19 mouse cellular contexts compared by ENCODE assay signal in genomic region chr2:174198406-174198971, GRCm38 (mm10).
DNase-seq lines count a peak whose midpoint lies in the region; ATAC-seq and TF ChIP-seq lines count a peak whose summit lies in the region.
"Had no signal": no experiment of that assay in that cellular context is flagged by ENCODE, and none has a peak within 500 bp of the region (broad histone marks: within the 10 kb centered on the region; RNA-seq: fewer than 3 reads in every experiment).

No protein-coding gene starts in this region.

- no peaks in the 10 kb centered on the region for H3K27me3 ChIP-seq in cerebellum, adult 2 months (ENCODE audit: control insufficient read depth, insufficient read depth, low read length)
- H3K27me3 ChIP-seq: forebrain, embryonic 15.5 days; heart, embryonic 13.5 days; limb, embryonic 15.5 days; neural tube, embryonic 15.5 days had no signal

- 42% methylated on average over 7 of the region's 7 CpGs for whole genome bisulfite sequencing in cerebellum, adult 2 months

- peak; percentile 12 to 23 for DNase-seq in layer of hippocampus, adult 2 months (ENCODE audit: low spot score in 2 of 2)
- DNase-seq in layer of hippocampus, adult 11-12 months (ENCODE audit: low spot score): no peak
- DNase-seq in cerebellum, adult 2 months: peak; percentile 27 to 60
- peak; percentile 37 to 40 for DNase-seq in cerebellum, postnatal 36 days
- no peak for DNase-seq in neural tube, embryonic 10.5 days (ENCODE audit: extremely low spot score, low spot score)
- DNase-seq in urinary bladder, postnatal 10 days (ENCODE audit: low spot score): no peak
- DNase-seq: adrenal gland, postnatal 25 days; heart, postnatal 4 days; kidney, adult 2 months; kidney, postnatal 25 days; lung, adult 18-20 months; right cerebral cortex, postnatal 4 days; thymus, postnatal 4 days had no signal

- H3K4me3 ChIP-seq in layer of hippocampus, adult 2 months: no peak overlapping the region
- H3K4me3 ChIP-seq in cerebellum, adult 2 months (replicated peaks; ENCODE audit: insufficient read depth, low read depth, low read length): no peak overlapping the region
- H3K4me3 ChIP-seq: forebrain, embryonic 15.5 days; heart, embryonic 13.5 days; limb, embryonic 15.5 days; midbrain, embryonic 10.5 days; neural tube, embryonic 15.5 days had no signal

- no peak for TF ChIP-seq POLR2A in cerebellum, adult 2 months (IDR thresholded peaks at IDR 0.05; ENCODE audit: borderline replicate concordance, insufficient read depth, low read length)

- peak; percentile 91 for ATAC-seq in megakaryocyte-erythroid progenitor cell, adult 5-6 weeks (replicated peaks; ENCODE audit: low FRiP score, low TSS enrichment, poor library complexity, severe bottlenecking)
- ATAC-seq: forebrain, embryonic 15.5 days had no signal

- no peak for TF ChIP-seq CTCF in layer of hippocampus, adult 2 months (conservative IDR thresholded peaks at IDR 0.05)
- TF ChIP-seq CTCF in cerebellum, adult 2 months (IDR thresholded peaks at IDR 0.05; ENCODE audit: borderline replicate concordance, insufficient read depth, low read depth, low read length): no peak

- H3K27ac ChIP-seq in layer of hippocampus, adult 2 months: no peak overlapping the region
- H3K27ac ChIP-seq in cerebellum, adult 2 months (ENCODE audit: insufficient read depth, low read length): no peak overlapping the region
- H3K27ac ChIP-seq: forebrain, embryonic 15.5 days; heart, embryonic 13.5 days; limb, embryonic 15.5 days; midbrain, embryonic 10.5 days; neural tube, embryonic 15.5 days had no signal

- peaks cover 8% of the 10 kb centered on the region; the same call in 1 of the 2 replicates for H3K4me1 ChIP-seq in cerebellum, adult 2 months (ENCODE audit: control insufficient read depth, insufficient read depth, low read length)
- H3K4me1 ChIP-seq: forebrain, embryonic 15.5 days; midbrain, embryonic 10.5 days had no signal

Comparison
In these comparisons a context has a peak if more than half of its experiments do, and no peak if none do; other contexts are left out.
1. DNase-seq: peak in layer of hippocampus, adult 2 months (2 of 2), cerebellum, adult 2 months (2 of 2) and cerebellum, postnatal 36 days (2 of 2); none in layer of hippocampus, adult 11-12 months (single experiment), neural tube, embryonic 10.5 days (single experiment) and urinary bladder, postnatal 10 days (single experiment).